Mouse (Mus musculus): ENCODE measurements at regions not wholly inside any gene's neighbourhood (a gene's known extent, or its start where the extent isn't known, plus 50 kb on each side); places are given as distances from the start of the nearest gene placed in this dataset.

- H3K36me3 ChIP-seq (ENCODE audit: control insufficient read depth, insufficient read depth, low read length): no peaks in the 10 kb centered on the region
- H3K9ac ChIP-seq (ENCODE audit: low read length): no peak overlapping the region
- H3K4me3 ChIP-seq (ENCODE audit: control insufficient read depth in 1 of 2, insufficient read depth in 1 of 2, low read depth in 1 of 2, low read length in 2 of 2): no peak overlapping the region
- no peaks in the 10 kb centered on the region for H3K4me1 ChIP-seq (ENCODE audit: control insufficient read depth in 2 of 2, insufficient read depth in 2 of 2, low read length in 2 of 2)
- no peaks in the 10 kb centered on the region for H3K9me3 ChIP-seq (ENCODE audit: control insufficient read depth, low read length)
- no peak for ATAC-seq (ENCODE audit: insufficient number of reproducible peaks, insufficient read depth, low FRiP score, low read depth)
- H3K4me2 ChIP-seq (ENCODE audit: low read length): no peak overlapping the region
- WGBS: 73% methylated on average over 3 of the region's 3 CpGs
- no peak overlapping the region for H3K27ac ChIP-seq (replicated peaks in 1 of 2; ENCODE audit: control insufficient read depth in 1 of 2, insufficient read depth in 1 of 2, low read depth in 2 of 2, low read length in 2 of 2)
- H3K27me3 ChIP-seq (ENCODE audit: control insufficient read depth, insufficient read depth, low read length): no peaks in the 10 kb centered on the region
Observed at GRCm38 (mm10) chr3:37817434-37817805, 93.1 kb upstream of the Gm5148 start.

- Histone ChIP-seq H3K4me2 (ENCODE audit: low read length) (no peak overlapping the region), H3K9me3 (ENCODE audit: control insufficient read depth, low read length) (no peaks in the 10 kb centered on the region), H3K27ac (replicated peaks in 1 of 2; ENCODE audit: control insufficient read depth in 1 of 2, insufficient read depth in 1 of 2, low read depth in 2 of 2, low read length in 2 of 2) (no peak overlapping the region), H3K9ac (ENCODE audit: low read length) (no peak overlapping the region), H3K27me3 (ENCODE audit: control insufficient read depth, insufficient read depth, low read length) (no peaks in the 10 kb centered on the region), H3K4me3 (ENCODE audit: control insufficient read depth in 1 of 2, insufficient read depth in 1 of 2, low read depth in 1 of 2, low read length in 2 of 2) (no peak overlapping the region), H3K36me3 (ENCODE audit: control insufficient read depth, insufficient read depth, low read length) (no peaks in the 10 kb centered on the region), H3K4me1 (ENCODE audit: control insufficient read depth in 2 of 2, insufficient read depth in 2 of 2, low read length in 2 of 2) (no peaks in the 10 kb centered on the region)
- ATAC-seq (ENCODE audit: insufficient number of reproducible peaks, insufficient read depth, low FRiP score, low read depth): no peak
- 79% methylated on average over 6 of the region's 6 CpGs for WGBS
Observed at GRCm38 (mm10) chr3:37816781-37817433, 92.6 kb upstream of the Gm5148 start.

GRCm38 (mm10) chr3:37815771-37816170 lies 91.5 kb upstream of the Gm5148 start:
- H3K36me3 ChIP-seq (ENCODE audit: control insufficient read depth, insufficient read depth, low read length): no peaks in the 10 kb centered on the region
- H3K9me3 ChIP-seq (ENCODE audit: control insufficient read depth, low read length): no peaks in the 10 kb centered on the region
- ATAC-seq (ENCODE audit: insufficient number of reproducible peaks, insufficient read depth, low FRiP score, low read depth): no peak
- WGBS: 91% methylated on average over 6 of the region's 6 CpGs
- H3K4me2 ChIP-seq (ENCODE audit: low read length): no peak overlapping the region
- no peak overlapping the region for H3K9ac ChIP-seq (ENCODE audit: low read length)
- no peak overlapping the region for H3K27ac ChIP-seq (replicated peaks in 1 of 2; ENCODE audit: control insufficient read depth in 1 of 2, insufficient read depth in 1 of 2, low read depth in 2 of 2, low read length in 2 of 2)
- H3K27me3 ChIP-seq (ENCODE audit: control insufficient read depth, insufficient read depth, low read length): no peaks in the 10 kb centered on the region
- no peak overlapping the region for H3K4me3 ChIP-seq (ENCODE audit: control insufficient read depth in 1 of 2, insufficient read depth in 1 of 2, low read depth in 1 of 2, low read length in 2 of 2)
- H3K4me1 ChIP-seq (ENCODE audit: control insufficient read depth in 2 of 2, insufficient read depth in 2 of 2, low read length in 2 of 2): no peaks in the 10 kb centered on the region

- H3K9me3 ChIP-seq (ENCODE audit: control insufficient read depth, low read length): peaks cover 12% of the 10 kb centered on the region
- WGBS: 84% methylated on average over 3 of the region's 3 CpGs
- H3K4me2 ChIP-seq (ENCODE audit: low read length): no peak overlapping the region
- ATAC-seq (ENCODE audit: insufficient number of reproducible peaks, insufficient read depth, low FRiP score, low read depth): no peak
- H3K27me3 ChIP-seq (ENCODE audit: control insufficient read depth, insufficient read depth, low read length): no peaks in the 10 kb centered on the region
- H3K27ac ChIP-seq (replicated peaks in 1 of 2; ENCODE audit: control insufficient read depth in 1 of 2, insufficient read depth in 1 of 2, low read depth in 2 of 2, low read length in 2 of 2): no peak overlapping the region
- no peak overlapping the region for H3K9ac ChIP-seq (ENCODE audit: low read length)
- no peaks in the 10 kb centered on the region for H3K4me1 ChIP-seq (ENCODE audit: control insufficient read depth in 2 of 2, insufficient read depth in 2 of 2, low read length in 2 of 2)
- no peaks in the 10 kb centered on the region for H3K36me3 ChIP-seq (ENCODE audit: control insufficient read depth, insufficient read depth, low read length)
- no peak overlapping the region for H3K4me3 ChIP-seq (ENCODE audit: control insufficient read depth in 1 of 2, insufficient read depth in 1 of 2, low read depth in 1 of 2, low read length in 2 of 2)
Observed at GRCm38 (mm10) chr3:37812936-37813335, 88.6 kb upstream of the Gm5148 start.

- no peak for ATAC-seq (ENCODE audit: insufficient number of reproducible peaks, insufficient read depth, low FRiP score, low read depth)
- 86% methylated on average over 2 of the region's 2 CpGs for WGBS
- Histone ChIP-seq H3K36me3 (ENCODE audit: control insufficient read depth, insufficient read depth, low read length) (no peaks in the 10 kb centered on the region), H3K4me3 (ENCODE audit: control insufficient read depth in 1 of 2, insufficient read depth in 1 of 2, low read depth in 1 of 2, low read length in 2 of 2) (no peak overlapping the region), H3K4me2 (ENCODE audit: low read length) (no peak overlapping the region), H3K27ac (replicated peaks in 1 of 2; ENCODE audit: control insufficient read depth in 1 of 2, insufficient read depth in 1 of 2, low read depth in 2 of 2, low read length in 2 of 2) (no peak overlapping the region), H3K9me3 (ENCODE audit: control insufficient read depth, low read length) (peaks cover 12% of the 10 kb centered on the region), H3K4me1 (ENCODE audit: control insufficient read depth in 2 of 2, insufficient read depth in 2 of 2, low read length in 2 of 2) (no peaks in the 10 kb centered on the region), H3K9ac (ENCODE audit: low read length) (no peak overlapping the region), H3K27me3 (ENCODE audit: control insufficient read depth, insufficient read depth, low read length) (no peaks in the 10 kb centered on the region)
Observed at GRCm38 (mm10) chr3:37811429-37811828, 87.1 kb upstream of the Gm5148 start.

GRCm38 (mm10) chr3:37810763-37811162 lies 86.5 kb upstream of the Gm5148 start:
- WGBS: 66% methylated on average over 2 of the region's 2 CpGs
- Histone ChIP-seq H3K4me1 (ENCODE audit: control insufficient read depth in 2 of 2, insufficient read depth in 2 of 2, low read length in 2 of 2) (no peaks in the 10 kb centered on the region), H3K27me3 (ENCODE audit: control insufficient read depth, insufficient read depth, low read length) (no peaks in the 10 kb centered on the region), H3K36me3 (ENCODE audit: control insufficient read depth, insufficient read depth, low read length) (no peaks in the 10 kb centered on the region), H3K4me3 (ENCODE audit: control insufficient read depth in 1 of 2, insufficient read depth in 1 of 2, low read depth in 1 of 2, low read length in 2 of 2) (no peak overlapping the region), H3K9ac (ENCODE audit: low read length) (no peak overlapping the region), H3K27ac (replicated peaks in 1 of 2; ENCODE audit: control insufficient read depth in 1 of 2, insufficient read depth in 1 of 2, low read depth in 2 of 2, low read length in 2 of 2) (no peak overlapping the region), H3K4me2 (ENCODE audit: low read length) (no peak overlapping the region), H3K9me3 (ENCODE audit: control insufficient read depth, low read length) (peaks cover 12% of the 10 kb centered on the region)
- ATAC-seq (ENCODE audit: insufficient number of reproducible peaks, insufficient read depth, low FRiP score, low read depth): no peak

GRCm38 (mm10) chr3:37805805-37806148 lies 81.5 kb upstream of the Gm5148 start:
- 62% methylated on average over 6 of the region's 6 CpGs for WGBS
- Histone ChIP-seq H3K4me2 (ENCODE audit: low read length) (no peak overlapping the region), H3K4me1 (ENCODE audit: control insufficient read depth in 2 of 2, insufficient read depth in 2 of 2, low read length in 2 of 2) (no peaks in the 10 kb centered on the region), H3K4me3 (ENCODE audit: control insufficient read depth in 1 of 2, insufficient read depth in 1 of 2, low read depth in 1 of 2, low read length in 2 of 2) (no peak overlapping the region), H3K36me3 (ENCODE audit: control insufficient read depth, insufficient read depth, low read length) (no peaks in the 10 kb centered on the region), H3K27ac (replicated peaks in 1 of 2; ENCODE audit: control insufficient read depth in 1 of 2, insufficient read depth in 1 of 2, low read depth in 2 of 2, low read length in 2 of 2) (no peak overlapping the region), H3K27me3 (ENCODE audit: control insufficient read depth, insufficient read depth, low read length) (no peaks in the 10 kb centered on the region), H3K9me3 (ENCODE audit: control insufficient read depth, low read length) (peaks cover 12% of the 10 kb centered on the region), H3K9ac (ENCODE audit: low read length) (no peak overlapping the region)
- no peak for ATAC-seq (ENCODE audit: insufficient number of reproducible peaks, insufficient read depth, low FRiP score, low read depth)

Data from heart, embryonic 14.5 days (tissue).